8 mouse cellular contexts compared by ENCODE assay signal in the genomic region with DNA sequence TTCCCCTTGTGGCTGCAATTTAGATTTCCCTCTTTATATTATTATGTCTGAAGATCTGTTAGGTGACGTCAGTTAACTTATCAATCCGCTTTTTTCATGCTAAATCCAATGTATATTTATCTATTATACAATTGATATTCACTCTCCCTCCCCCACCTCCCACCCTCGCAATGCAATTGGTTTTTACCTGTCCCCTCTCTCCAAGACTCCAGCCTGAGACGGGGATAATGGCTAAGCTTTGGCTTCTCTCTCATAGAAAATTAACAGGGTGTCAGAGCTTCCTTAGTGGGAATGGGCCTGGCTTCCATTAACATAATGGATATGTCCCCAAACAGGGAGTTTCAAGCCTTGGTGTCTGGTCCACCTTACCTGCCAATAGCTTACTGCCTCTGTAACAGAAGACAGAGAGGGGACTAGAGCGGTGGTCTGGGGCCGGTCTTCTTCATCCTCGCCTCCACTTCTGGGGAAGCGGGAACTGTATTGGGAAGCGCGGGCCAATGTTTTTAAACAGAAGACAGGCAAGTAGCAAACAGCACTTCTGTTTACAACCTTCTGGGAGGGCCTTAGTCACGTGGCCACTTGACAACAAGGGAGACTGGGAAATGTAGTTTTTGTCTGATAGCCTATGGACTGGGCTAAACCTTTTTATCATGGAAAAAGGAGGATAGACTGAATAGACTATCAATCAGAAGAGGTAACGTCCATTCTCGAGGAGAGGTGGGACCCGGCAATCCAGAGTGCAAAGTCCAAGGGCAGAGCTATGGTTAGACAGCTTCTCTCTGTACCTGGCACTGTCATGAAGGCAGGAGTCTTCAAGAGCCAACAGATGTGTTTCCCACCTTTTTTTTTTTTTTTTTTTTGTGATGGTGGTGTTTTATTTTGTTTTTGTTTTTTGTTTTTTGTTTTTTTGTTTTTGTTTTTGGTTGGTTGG.
DNase-seq lines count a peak whose midpoint lies in the region; ATAC-seq and TF ChIP-seq lines count a peak whose summit lies in the region.

No protein-coding gene starts in this region.

- no peak overlapping the region for H3K27ac ChIP-seq in ES-E14 (ENCODE audit: insufficient read depth, low read depth, low read length, poor library complexity, severe bottlenecking)
- H3K27ac ChIP-seq in hindbrain, embryonic 16.5 days (ENCODE audit: low read depth, low read length): no peak overlapping the region
- no peak overlapping the region for H3K27ac ChIP-seq in stomach, embryonic 15.5 days

- no peaks in the 10 kb centered on the region for H3K27me3 ChIP-seq in hindbrain, embryonic 16.5 days (replicated peaks; ENCODE audit: control insufficient read depth, insufficient read depth, low read length)
- H3K27me3 ChIP-seq in megakaryocyte, embryonic 14.5 days (replicated peaks): no peaks in the 10 kb centered on the region
- no peaks in the 10 kb centered on the region for H3K27me3 ChIP-seq in stomach, embryonic 15.5 days (replicated peaks)

- H3K4me3 ChIP-seq in ES-E14 (ENCODE audit: insufficient read depth in 1 of 2, low read depth in 1 of 2, low read length in 2 of 2, poor library complexity in 1 of 2, severe bottlenecking in 1 of 2): peak overlapping the region; percentile 35 to 41; a peak in 3 of 4 replicates
- H3K4me3 ChIP-seq in hindbrain, embryonic 16.5 days (ENCODE audit: low read length): peak overlapping the region; percentile 39
- peak overlapping the region; percentile 71 for H3K4me3 ChIP-seq in megakaryocyte, embryonic 14.5 days (replicated peaks)
- peak overlapping the region; percentile 36 for H3K4me3 ChIP-seq in stomach, embryonic 15.5 days (replicated peaks)

- in situ Hi-C loops in ES-E14 (cut with MboI; ENCODE audit: low sequenced_read_pairs in 2 of 2, unreplicated experiment in 2 of 2): no loop called here

- intact Hi-C loops in left cerebral cortex, postnatal 14 days (cut with DNase I): no loop called here

- peak; percentile 91 for ATAC-seq in erythroid progenitor cell, adult 5-6 weeks (replicated peaks; ENCODE audit: low FRiP score, poor library complexity, severe bottlenecking)
- peak; percentile 94 for ATAC-seq in hindbrain, embryonic 16.5 days
- ATAC-seq in stomach, embryonic 15.5 days (ENCODE audit: insufficient read depth, low FRiP score, low read depth): peak; percentile 60; the same call in 1 of the 2 replicates

- no peaks in the 10 kb centered on the region for H3K9me3 ChIP-seq in ES-E14 (ENCODE audit: control insufficient read depth, insufficient read depth, low read depth, low read length)
- H3K9me3 ChIP-seq in hindbrain, embryonic 16.5 days (ENCODE audit: control insufficient read depth, low read length): no peaks in the 10 kb centered on the region
- H3K9me3 ChIP-seq in megakaryocyte, embryonic 14.5 days: no peaks in the 10 kb centered on the region
- H3K9me3 ChIP-seq in stomach, embryonic 15.5 days: no peaks in the 10 kb centered on the region

- H3K4me1 ChIP-seq in ES-E14 (ENCODE audit: control insufficient read depth in 2 of 2, insufficient read depth in 2 of 2, low read length in 2 of 2, poor library complexity in 1 of 2): peaks cover 4 to 10% of the 10 kb centered on the region in 2 experiments; a peak in 3 of 4 replicates
- H3K4me1 ChIP-seq in hindbrain, embryonic 16.5 days (ENCODE audit: control insufficient read depth, insufficient read depth, low read depth, low read length): no peaks in the 10 kb centered on the region; the same call in 1 of the 2 replicates
- peaks cover 77% of the 10 kb centered on the region for H3K4me1 ChIP-seq in megakaryocyte, embryonic 14.5 days
- H3K4me1 ChIP-seq in stomach, embryonic 15.5 days: no peaks in the 10 kb centered on the region

- no peak for DNase-seq in ES-E14 (ENCODE audit: low read depth, low spot score)
- DNase-seq in brain, adult 2 months (ENCODE audit: low read depth, low spot score): peak; percentile 90
- peak; percentile 42 to 62 for DNase-seq in left cerebral cortex, postnatal 14 days (ENCODE audit: low spot score in 2 of 2)
- DNase-seq in natural killer cell, adult 2 months (ENCODE audit: low spot score in 2 of 2): no peak

- H3K36me3 ChIP-seq in ES-E14 (ENCODE audit: control insufficient read depth, insufficient read depth, low read length, poor library complexity, severe bottlenecking): no peaks in the 10 kb centered on the region
- H3K36me3 ChIP-seq in hindbrain, embryonic 16.5 days (ENCODE audit: control insufficient read depth, insufficient read depth, low read length): no peaks in the 10 kb centered on the region
- H3K36me3 ChIP-seq in megakaryocyte, embryonic 14.5 days (replicated peaks; ENCODE audit: low read length): peaks cover 23% of the 10 kb centered on the region
- H3K36me3 ChIP-seq in stomach, embryonic 15.5 days: no peaks in the 10 kb centered on the region

- WGBS in hindbrain, embryonic 16.5 days: 20% methylated on average over 14 of the region's 14 CpGs
- 24% methylated on average over 14 of the region's 14 CpGs for WGBS in stomach, embryonic 15.5 days

- peak overlapping the region; percentile 59 for H3K4me2 ChIP-seq in hindbrain, embryonic 16.5 days (ENCODE audit: low read length)
- H3K4me2 ChIP-seq in stomach, embryonic 15.5 days: peak overlapping the region; percentile 51

- no peak overlapping the region for H3K9ac ChIP-seq in ES-E14 (ENCODE audit: insufficient read depth, low read depth, low read length, poor library complexity, severe bottlenecking)
- H3K9ac ChIP-seq in hindbrain, embryonic 16.5 days (ENCODE audit: low read depth, low read length): peak overlapping the region; percentile 52; the same call in 1 of the 2 replicates
- H3K9ac ChIP-seq in stomach, embryonic 15.5 days: no peak overlapping the region

TF ChIP-seq in ES-E14, 5 proteins besides CTCF, POLR2A, EP300 and RAD21:
- TF ChIP-seq CHD2 (IDR thresholded peaks at IDR 0.05; ENCODE audit: low read depth, low read length) (no peak), MAFK (IDR thresholded peaks at IDR 0.05; ENCODE audit: insufficient read depth, low read depth, low read length) (no peak), ZC3H11A (IDR thresholded peaks at IDR 0.05; ENCODE audit: borderline replicate concordance, low read depth, low read length) (no peak), HCFC1 (IDR thresholded peaks at IDR 0.05; ENCODE audit: borderline replicate concordance, insufficient read depth, low read length) (peak; percentile 95), ZNF384 (IDR thresholded peaks at IDR 0.05; ENCODE audit: low read depth, low read length) (no peak)
TF ChIP-seq in ES-E14: peak in this region for 1.

Comparison
In these comparisons a context has a peak if more than half of its experiments do, and no peak if none do; other contexts are left out.
1. DNase-seq: peak in brain, adult 2 months (single experiment) and left cerebral cortex, postnatal 14 days (2 of 2); none in ES-E14 (single experiment) and natural killer cell, adult 2 months (0 of 2).
2. Peak in every context shown above with its lines, with median percentiles within 50 percentile points of each other: H3K4me3 ChIP-seq and ATAC-seq.